Mouse (Mus musculus): ENCODE results near the gene Ugt2a2. TPM values are rescaled to one million over a fixed set of nuclear protein-coding genes. Genes with fewer than 3 reads are reported as not detected.
"Not testable (repeated sequence)": the region's sequence is repeated elsewhere in the genome, so short reads cannot be mapped to it uniquely, and the experiment has no call there.

Gene Ugt2a2
- total RNA-seq (2021) = not detected
- long read RNA-seq, experiment 1 = 0 reads
- long read RNA-seq, experiment 2 = 0 reads

DNA sequence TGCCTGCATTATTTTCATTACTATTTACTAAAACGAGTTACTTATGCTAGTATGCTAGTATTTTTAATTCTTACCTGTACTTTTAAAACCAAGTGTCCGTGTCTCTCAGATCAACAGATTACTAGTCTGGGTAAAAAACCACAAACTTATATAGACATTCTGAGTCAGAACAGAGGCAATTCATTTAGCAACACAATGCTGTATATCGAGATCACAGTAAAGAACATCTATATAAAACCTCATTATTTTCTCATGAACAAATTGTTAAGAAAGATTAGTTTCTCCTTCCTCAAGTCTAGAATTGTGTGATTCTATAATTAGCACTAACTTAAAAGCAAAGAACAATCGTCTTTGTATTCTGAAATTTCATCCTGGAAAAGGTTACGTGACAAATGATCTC lies at the start of gene Ugt2a2:
Gene Ugt2a2, minus strand, starts transcription at position 101 of the 400 bp plus-strand sequence.
- DNase-seq = no peak

- DNase-seq = not testable (repeated sequence)
Observed at GRCm38 (mm10) chr5:87523561-87523960, 41.5 kb upstream of the Ugt2a2 start.

DNA sequence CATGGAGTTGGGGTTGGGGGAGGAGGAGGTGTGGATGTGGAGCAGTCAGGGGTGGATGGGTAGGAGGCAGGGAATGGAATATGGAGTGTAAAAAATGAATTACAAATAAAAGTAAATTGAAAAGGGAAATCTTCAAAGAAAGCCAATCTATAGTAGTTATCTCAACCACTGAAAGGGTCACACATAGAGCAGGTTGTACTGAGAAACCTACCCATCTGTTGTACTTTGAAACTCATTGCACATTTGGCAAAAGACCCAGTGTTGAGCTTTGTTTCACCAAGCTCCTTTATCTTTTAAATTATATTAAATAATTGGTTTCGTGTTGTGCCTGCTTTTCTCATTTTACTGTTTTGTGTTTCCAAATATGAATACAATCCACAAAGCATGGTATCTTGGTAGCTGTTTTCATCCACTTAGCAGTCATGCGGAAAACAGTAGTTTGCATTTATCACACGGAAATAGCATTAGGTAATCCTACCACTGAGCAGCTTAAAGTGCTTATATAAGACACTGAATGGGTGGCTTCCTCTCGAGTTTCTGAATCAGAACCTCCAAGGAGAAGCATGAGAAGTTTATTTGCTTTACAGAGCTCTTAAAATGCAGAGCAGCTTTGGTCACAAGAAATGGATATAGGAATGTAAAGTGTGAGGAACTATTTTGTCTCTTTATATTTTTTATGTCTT lies 23.9 kb upstream of the Ugt2a2 start:
- no peak for DNase-seq

GRCm38 (mm10) chr5:87502687-87503086 lies 20.6 kb upstream of the Ugt2a2 start:
- no peak for DNase-seq

DNA sequence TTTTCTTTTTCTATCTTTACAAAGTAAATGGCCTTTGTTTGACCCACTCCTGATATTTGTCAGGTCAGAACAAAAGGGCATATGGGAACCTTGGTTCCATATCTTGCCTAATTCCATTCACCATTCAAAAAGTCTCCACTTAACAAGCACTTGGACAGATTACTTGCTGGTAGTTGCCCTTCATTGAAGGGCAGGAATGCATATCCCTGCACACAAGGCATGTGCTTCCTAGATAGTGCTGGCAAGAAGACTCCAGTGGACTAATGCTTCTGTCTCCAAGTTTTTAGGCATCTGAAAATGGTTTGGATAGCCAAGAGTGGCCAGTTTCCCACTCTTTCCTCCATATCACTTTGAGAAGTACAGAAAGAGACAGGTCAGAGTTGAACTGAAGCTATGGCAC lies 17.3 kb upstream of the Ugt2a2 start:
- DNase-seq = no peak

- no peak for DNase-seq
Observed at GRCm38 (mm10) chr5:87498936-87499335, 16.9 kb upstream of the Ugt2a2 start.

DNA sequence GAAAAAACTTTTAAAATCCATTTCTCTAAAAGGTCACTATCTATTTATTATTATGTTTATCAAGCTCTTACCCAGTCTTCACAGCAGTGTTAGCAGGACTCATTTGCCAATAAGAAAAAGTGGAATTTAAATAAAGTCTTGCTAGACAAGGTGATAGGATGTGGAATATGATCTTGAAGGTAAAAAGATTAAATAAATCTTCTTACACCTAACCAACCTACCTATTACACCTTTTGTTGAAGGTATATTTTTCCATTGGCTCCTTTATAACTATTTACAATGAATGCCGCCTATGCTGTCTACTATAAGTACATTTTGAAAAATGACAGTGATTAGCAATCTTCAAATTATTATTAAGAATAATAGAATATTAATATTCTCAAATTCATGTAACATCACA lies 8.7 kb upstream of the Ugt2a2 start, which contains the start of gene Ugt2a1:
Gene Ugt2a1, minus strand, starts transcription at position 101 of the 400 bp plus-strand sequence.
- DNase-seq = no peak

- DNase-seq = not testable (repeated sequence)
Observed at GRCm38 (mm10) chr5:87486706-87487105, 4.6 kb upstream of the Ugt2a2 start, which contains the start of gene Gm43638. Gene Gm43638 (minus strand): TSS chr5:87486806.

DNA sequence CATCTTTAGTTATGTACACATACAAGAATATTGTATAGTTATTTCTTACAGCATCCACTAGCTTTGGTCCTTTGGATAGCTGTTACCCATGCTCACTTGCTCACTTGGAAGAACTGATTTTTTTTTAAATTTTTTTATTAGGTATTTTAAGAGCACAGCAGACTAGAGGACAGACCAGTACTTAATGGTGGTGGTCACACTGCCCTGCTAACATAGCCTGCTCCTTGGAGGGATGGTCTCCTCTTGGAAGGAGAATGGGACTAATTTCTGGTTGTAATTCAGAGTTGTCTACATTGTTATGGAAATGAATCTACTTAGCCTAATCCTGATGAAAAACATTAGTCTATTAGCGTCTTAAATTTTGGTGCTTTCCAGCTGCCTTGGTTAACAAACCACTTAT lies 23.2 kb downstream of the Ugt2a2 start:
- no peak for DNase-seq

DNA sequence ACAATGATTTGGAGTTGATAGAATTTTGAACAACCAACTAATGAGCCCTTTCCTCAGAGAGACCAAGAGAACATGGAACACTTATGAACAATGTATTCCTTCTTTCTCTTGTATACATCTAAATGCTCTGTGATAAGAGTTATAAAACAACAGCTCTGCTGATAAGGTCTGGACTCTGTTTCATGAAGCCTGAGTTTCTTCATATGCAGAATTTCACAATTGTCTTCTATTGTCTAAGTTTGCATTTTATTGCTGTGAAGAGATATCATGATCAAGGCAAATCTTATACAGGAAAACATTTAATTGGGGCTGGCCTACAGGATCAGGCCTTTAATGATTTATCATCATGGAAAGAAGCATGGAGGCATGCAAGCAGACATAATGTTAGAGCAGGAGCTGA lies 24.4 kb downstream of the Ugt2a2 start:
- DNase-seq = no peak

DNA sequence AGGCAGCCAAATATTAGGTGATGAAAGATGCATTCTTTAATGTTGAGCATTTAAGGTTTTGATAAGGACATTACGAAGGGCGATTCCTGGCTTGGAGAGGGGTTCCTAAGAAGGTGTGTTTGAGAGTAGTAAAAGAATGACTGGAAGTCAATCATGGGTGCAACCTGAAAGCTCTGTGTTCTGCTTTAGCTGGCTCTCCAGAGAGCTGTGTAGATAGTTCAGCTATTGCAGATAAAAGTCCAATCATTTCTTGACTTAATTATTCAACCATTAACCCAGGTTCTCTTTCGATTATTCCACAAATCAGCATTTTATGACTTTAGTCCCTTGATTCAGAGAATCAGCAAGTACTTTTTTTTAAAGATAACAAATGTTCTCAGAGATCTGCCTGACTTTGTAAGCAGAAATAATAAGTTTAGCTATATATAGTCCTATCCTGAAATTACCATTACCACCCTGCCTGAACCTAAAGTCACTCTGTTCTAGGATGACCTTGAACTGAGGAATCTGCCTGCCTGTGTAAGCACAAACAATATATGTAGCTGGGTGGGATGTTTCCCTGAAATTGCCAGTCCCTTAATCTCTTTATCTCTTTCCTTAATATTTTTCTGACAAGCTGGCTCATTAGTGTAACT lies 25.7 kb downstream of the Ugt2a2 start:
- no peak for DNase-seq

DNA sequence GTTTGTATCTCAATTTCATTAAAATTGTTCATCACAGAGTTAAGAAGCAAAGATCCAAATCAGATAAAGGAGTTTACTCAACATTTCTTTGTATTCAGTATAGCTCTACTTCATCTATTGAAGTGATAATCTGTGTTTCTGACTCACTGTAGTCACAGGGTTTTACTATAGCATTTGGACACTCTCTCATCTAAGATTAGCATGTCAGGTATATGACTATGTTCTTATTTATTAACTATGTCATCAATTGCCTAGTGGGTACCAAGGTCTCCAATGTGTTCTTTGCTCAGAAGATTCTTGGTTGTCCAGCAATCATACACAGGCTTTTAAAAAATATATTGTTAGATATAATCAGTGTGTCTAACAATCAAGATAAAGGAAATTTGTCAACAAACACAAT lies 26.5 kb downstream of the Ugt2a2 start:
- no peak for DNase-seq

DNA sequence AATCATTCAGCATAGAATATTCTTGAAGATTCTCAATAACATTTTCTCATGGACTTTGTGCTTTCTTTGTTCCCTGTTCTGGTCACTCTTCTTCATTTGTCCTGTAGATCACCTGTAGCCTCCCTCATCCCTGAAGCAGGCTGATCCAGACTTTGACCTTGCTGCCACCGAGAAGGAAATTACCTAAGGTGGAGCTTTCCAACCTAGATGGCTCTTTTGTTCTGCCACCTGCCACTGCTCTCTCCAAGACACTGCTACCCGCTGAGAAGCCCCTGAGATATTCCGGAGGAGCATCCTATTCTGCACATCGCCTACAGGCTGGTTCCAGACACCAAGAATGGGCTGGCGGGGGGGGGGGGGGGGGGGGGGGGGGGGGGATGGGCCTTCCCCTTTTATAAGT lies 29.5 kb downstream of the Ugt2a2 start:
- DNase-seq = not testable (repeated sequence)

- no peak for DNase-seq
Observed at GRCm38 (mm10) chr5:87436264-87436663, 45.8 kb downstream of the Ugt2a2 start.

GRCm38 (mm10) chr5:87425676-87426075 lies 56.4 kb downstream of the Ugt2a2 start:
- DNase-seq = no peak

DNA sequence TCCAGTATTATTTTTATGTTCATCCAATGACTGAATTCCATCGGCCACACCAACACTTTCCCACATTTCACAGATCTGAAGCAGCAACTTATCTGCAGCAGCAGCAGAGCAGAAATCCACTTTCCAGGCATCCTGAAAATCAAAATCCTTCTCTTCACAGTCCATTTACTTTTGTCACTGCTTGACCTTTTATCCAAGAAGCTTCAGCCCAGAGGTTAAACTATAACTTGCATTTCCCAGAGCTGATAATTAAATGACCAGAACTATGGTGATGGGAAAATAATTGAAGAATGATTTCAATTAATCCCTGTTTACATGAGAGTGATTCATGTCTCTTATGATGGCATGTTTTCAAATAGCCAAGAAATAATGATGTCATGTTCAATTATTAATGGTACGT lies 58.0 kb downstream of the Ugt2a2 start, which contains the start of gene Ugt2b38:
Gene Ugt2b38, minus strand, starts transcription at position 163 of the 400 bp plus-strand sequence.
- not testable (repeated sequence) for DNase-seq

Other genes with a start within 250 kb of the Ugt2a2 start
- not detected for gene Ugt2b37, start 227.5 kb downstream of the Ugt2a2 start, total RNA-seq (2021)
- not detected for gene Ugt2a3, start 145.1 kb downstream of the Ugt2a2 start, total RNA-seq (2021)
- not detected for gene Ugt2b38, start 58.1 kb downstream of the Ugt2a2 start, total RNA-seq (2021)
- not detected for gene Gm43638, start 4.5 kb upstream of the Ugt2a2 start, total RNA-seq (2021)
- gene Ugt2a1, start 8.6 kb upstream of the Ugt2a2 start, total RNA-seq (2021) = not detected
- not detected for gene Sult1b1, start 55.9 kb upstream of the Ugt2a2 start, total RNA-seq (2021)
- under 1 TPM in 1 of 2 experiments, not detected in 1; 0.32 TPM for gene Sult1d1, start 86.8 kb upstream of the Ugt2a2 start, total RNA-seq (2021)
- gene Sult1e1, start 109.3 kb upstream of the Ugt2a2 start, total RNA-seq (2021) = not detected
- gene Csn1s1, start 183.9 kb upstream of the Ugt2a2 start, total RNA-seq (2021) = not detected
- gene Csn2, start 217.4 kb upstream of the Ugt2a2 start, total RNA-seq (2021) = not detected

All from gastrocnemius, postnatal 10 days (tissue).